Mouse (Mus musculus) right cerebral cortex, postnatal 14 days (tissue): ENCODE measurements around the gene Rpp38.
A peak's percentile ranks its signal among the peaks of the same experiment; 100 is the strongest.

Experiments
- DNase-seq: peaks from one replicate; pipeline ENCODE4 v3.0.0; 2022

Gene Rpp38

DNA sequence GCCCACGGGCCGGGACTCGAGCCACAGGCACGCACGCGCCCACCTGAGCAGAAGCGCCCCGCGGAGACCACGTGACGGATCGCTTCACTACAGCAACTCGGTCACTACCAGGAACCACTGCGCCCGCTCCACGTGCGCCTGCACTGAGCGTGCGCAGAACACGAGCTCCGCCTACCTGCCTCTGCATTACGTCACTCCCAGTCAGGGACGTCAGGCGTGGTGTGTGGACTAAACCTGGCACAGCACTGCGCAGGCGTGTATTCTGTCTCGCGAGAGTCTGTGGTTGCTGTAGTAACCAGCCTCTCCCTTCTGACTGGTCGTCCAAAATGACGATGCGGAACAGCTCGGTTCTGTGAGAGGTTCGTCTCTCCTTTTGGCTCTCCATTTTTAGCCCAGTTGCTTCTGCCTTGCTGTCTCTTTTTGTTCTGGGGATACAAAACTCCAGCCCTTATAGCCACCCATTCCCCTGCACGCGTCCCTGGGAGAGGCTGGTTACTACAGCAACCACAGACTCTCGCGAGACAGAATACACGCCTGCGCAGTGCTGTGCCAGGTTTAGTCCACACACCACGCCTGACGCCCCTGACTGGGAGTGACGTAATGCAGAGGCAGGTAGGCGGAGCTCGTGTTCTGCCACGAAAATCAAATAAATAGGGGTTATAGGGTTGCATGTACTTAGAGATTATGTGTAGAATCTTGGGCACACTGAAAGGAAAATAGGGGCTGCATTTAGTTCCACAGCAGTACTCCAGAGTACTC lies at the start of gene Rpp38:
Gene Rpp38, minus strand, starts transcription at position 160 of the 759 bp plus-strand sequence.
- DNase-seq = peak; percentile 97

DNA sequence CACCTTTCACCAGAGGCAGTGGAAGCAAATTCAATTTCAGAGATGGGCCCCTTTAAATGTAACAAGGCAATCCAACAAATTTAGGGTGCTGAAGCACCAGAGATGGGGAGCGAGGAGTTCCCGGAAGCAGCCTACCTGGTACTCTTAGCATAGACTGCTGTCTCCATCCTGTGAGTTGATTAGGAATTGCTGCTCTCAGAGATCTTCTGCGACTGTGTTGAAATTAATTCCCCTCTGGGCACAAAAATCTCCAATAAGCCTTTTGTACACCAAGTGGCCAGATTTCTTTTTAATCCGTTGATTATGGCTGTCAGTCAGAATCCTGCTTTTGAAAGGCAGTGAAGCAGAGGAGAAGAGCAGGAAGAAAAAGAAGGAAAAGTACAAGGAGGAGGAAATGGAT lies 32.7 kb upstream of the Rpp38 start:
- no peak for DNase-seq

DNA sequence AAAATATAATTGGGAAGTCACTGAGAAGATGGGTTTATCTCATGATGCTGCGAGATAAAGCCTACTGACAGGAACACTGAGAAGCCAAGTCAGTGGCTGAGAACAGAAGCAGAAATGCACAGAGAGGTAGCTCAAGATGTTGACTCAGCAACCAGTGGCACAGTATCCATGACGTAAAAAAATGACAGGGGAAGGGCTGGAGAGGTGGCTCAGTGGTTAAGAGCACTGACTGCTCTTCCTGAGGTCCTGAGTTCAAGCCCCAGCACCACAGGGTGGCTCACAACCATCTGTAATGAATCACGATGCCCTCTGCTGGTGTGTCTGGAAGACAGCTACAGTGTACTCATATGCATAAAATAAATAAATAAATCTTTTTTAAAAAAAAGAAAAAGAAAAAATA lies 28.6 kb upstream of the Rpp38 start:
- no peak for DNase-seq

DNA sequence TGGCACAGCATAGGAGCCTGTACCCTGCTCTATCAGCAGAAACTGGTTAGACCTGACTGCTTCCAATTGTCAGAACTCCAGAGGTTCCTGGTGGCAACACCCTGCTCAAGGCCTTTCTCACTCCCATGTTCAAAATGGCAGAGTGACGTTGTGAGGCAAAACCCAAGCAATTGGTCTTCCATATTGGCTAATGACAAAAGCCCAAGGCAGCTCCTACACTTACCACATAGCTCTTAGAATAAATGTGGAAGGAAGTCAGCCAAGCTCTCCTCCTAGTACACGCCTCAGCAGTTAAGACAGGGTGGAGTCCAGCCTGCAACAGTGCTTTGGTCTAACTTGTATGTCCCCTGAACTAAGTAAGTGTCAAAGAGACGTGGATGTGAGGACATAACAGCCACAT lies 25.4 kb upstream of the Rpp38 start:
- DNase-seq = no peak

DNA sequence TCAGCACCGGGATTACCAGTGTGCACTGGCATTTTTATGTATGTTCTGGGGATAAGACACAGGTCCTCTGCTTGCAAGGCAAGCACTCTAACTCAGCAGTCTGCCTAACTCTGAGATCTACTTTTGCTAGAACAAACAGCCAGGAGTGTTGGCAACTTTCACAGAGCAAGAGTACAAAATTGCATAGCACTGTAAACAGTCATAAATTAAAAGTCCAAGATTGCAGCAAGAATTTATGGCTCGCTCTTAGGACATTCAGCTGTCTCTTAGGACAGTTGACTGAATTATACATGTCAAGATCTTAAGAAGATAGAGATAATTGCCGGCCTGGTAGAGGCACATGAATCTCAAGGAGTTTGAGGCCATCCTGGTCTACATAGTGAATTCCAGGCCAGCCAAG lies 23.9 kb upstream of the Rpp38 start:
- DNase-seq = no peak

DNA sequence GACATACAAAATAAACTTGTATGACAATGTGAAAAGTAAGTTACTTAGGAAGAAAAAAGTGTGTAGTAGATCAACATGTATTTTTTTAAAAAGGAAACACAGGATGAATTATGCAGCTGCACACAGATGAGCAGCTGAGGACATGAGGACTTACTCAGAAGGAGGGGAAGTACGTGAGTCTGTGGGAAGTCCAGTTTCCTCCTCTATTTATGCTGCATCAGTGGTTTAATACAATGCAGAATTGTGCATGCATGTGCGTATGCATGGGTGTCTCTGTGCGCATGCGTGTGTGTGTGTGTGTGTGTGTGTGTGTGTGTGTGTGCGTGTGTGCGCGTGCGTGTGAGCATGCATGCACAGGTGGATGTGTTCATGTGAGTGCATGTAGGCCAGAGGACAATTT lies 23.4 kb upstream of the Rpp38 start:
- no peak for DNase-seq

DNA sequence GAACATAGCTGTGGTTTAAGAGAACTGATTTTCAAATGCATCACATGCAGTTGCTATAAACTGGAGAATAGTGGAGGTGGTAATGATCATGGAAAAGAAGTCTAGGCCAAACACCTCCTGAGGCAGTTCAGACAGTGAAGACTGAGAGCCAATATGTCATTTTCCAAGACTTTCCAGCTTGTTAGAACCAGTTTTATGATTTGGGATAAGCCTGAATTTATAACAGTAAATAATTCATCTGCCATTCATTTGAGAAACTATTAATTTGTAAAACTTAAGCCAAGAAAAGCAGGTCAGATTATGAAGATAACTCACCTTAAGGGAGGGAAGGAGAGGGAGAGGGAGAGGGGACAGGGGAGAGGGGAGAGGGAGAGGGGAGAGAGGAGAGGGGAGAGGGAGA lies 20.7 kb upstream of the Rpp38 start:
- no peak for DNase-seq

DNA sequence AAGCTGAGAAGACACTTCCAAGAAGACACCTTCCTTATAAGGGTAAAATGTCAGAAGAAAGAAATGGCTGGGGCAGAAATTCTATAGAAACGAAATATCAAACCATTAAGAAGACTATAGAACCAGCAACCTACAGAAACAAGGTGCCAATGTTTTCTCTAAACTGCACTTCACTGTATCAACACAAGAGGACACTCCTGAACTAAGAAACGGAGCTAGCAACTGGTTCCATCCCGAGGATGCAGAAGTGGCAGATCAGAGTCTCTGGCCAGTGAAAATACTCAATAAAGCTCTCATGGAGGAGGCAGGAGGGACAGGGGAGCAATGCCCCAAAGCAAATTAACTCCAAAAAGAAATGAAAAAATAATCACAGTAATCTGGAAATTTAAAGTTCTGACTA lies 16.5 kb upstream of the Rpp38 start:
- no peak for DNase-seq

DNA sequence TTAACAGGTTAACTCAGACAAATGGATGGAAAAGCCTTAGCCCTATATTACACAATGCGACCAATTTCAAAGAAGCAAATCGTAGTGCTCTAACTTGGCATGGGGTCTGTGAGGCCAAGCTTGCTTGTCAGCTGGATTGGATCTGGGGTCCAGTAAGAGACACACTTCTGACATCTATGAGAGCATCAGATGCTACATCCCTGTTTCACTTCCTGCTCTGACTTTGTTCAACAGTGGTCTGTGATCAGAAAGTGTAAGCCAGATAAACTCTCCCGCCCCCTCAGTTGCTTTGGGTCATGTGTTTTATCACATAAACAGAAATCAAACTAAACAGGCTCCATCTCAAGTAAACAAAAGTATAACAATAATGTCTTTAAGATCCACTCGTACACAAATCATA lies 16.0 kb upstream of the Rpp38 start:
- DNase-seq = no peak

DNA sequence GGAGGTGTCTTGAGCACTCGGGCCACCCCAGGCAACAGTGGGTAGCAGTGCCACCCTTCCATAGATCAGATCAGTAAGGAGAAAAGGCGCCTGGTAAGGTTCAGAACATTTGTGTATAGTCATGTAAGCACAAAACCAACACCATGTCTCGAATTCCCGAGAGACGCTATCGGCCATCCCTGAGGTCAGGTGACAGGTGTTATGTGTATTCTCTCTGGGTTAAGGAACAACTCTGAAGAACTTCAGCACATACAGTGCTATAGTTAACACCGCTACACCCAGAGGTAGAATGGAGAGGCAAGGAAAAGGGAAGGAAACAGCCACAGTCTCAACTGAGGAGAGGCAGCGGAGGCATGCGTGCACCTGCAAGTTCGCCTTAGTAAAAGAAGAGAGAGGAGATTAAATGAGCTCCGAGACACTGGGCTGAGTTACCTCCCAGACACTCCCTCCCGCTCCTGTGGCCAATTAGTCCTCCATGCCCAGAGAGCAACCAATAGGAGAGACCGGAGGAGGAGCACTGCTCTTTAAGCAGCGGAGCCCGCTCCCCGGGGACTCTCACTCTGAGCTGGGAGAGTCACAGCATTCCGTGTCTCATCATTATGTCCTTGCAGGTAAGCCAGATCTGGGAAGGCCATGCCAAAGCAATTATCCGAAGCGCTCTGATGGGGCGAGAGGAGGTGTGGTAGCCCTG lies 3.3 kb upstream of the Rpp38 start, which contains the start of gene Acbd7:
Gene Acbd7, plus strand, starts transcription at position 558 of the 691 bp plus-strand sequence.
- peak; percentile 65 for DNase-seq

DNA sequence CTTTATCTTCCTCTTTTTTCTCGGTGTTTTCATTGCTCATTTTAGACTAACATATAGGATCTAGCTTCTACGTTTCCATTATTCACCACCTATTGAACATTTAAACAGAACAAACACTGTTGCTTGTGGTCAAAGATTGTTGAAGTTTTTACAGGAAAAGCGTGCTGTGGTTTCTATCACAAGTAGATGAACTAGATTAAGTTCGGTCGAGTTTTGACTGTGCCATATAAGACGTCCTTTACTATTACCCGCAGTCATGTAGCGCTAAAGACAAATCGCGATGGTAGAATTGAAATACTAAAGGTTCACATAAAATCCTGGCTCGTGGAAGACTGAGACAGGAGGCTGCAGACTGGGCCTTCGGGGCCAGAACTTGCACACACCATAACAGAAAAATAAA lies 1.3 kb upstream of the Rpp38 start:
- no peak for DNase-seq

DNA sequence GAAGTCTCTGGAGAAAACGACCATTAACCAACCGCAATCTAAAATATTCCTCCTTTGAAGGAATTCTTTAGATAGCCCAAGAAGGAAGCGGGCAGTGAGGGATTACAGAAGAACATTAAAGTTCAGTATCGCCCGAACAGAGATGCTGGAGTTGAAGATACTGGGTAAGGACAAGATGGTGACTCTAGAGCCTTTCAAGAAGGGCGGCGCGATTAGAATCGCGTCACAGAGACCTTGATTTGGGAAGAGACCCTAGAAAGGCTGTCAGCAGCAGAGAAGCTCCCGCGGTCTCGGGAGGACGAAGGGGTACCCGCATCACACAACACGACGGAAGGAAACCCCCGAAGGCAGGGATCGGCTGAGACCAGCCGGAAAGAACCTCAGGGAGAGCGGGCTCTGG lies 387 bp downstream of the Rpp38 start:
- DNase-seq = no peak

DNA sequence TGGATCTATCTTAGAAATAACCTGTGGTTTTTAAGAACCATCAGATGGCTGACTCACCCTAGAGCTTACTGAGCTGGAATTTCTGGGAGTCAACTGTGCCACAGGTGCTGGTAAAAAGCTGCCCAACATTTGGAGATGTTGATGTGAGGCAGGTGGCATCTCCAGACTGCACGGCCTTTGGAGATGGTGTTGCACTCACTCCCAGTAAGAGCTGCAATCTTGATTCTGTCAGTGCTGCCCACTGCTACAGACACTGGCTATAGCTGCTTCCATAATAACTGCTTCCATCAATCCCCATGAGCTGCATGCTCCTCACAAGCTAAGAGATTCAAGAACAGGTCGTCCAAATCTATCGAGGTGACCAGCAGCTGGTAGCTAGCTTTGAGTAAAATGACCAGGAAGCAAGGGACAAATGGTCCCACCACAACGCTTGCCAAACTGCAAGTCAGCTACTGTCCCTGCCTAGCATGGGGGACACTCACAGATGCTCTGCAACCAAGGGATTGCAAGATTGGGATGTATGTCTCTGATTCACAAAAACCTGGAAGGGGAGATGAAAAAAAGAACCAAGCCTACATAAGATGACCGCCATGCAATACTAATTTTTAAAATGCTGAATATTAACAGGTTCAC lies 1.3 kb downstream of the Rpp38 start:
- DNase-seq = no peak

DNA sequence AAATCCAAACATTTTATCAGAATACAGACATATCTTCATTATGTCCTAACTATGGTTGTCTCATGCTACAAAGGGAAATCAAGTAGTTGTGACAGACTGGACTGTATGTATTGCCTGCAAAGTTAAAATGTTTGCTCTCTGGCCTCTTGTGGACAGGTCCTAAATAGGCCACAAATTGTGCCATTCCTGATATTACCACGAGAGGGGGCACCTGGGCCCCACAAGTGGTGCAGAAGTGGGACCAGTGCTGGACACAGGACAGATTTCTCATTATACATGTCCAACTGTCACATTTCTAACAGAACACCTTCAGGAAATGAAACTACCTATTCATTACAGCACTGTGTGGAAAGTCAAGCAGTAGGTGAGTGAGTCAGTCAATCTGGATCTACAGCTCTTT lies 5.1 kb downstream of the Rpp38 start:
- peak; percentile 38 for DNase-seq

DNA sequence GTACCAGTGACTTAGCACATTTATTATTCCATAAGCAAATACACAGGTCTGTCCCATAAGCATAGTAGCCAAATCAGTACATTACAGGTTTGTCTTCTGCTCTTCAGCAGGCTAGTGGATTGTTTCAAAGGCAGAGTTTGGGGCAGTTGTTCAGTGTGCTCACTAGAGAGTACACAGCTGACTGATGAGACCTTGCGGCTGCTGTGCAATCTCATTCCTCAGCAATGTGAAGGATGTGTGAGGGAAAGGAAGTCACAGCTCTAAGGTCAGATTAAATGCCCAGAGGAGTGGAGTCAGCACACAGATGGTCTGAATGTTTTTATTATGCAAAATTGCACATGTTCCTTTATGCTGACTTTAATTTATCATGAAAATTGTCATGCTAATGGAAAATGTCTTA lies 5.9 kb downstream of the Rpp38 start:
- no peak for DNase-seq

DNA sequence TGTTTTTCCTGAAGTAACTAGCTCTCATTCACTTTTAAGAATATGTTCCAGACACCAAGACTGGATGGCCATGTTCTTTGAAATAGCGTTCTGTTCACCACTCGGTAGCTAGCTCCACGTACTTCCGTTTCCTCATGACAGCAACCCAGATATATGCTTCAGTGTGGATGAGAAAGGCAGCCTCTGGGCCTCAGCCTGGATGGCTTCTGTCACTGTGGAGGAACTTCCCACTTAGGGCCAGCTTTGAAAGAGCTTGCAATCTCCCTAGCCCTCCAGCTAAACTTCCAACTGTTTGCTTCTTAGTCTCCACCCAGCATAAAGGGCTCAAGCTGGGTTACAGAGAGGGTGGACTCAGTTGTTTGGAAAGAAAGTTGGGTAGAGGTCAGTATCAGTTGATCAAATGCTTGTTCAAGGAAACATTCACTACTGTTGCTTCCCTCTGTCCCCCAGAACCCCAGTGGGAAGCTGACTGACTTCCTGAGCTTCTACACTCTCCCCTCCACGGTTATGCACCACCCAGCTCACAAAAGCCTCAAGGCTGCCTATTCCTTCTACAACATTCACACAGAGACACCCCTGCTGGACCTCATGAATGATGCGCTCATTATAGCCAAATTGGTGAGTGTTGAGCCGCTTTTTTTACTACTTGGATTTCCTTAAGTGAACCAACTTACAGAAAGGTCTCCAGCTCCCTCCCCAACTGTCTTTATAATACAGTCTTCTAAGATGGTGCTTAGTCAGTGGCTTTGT lies 7.9 kb downstream of the Rpp38 start:
- no peak for DNase-seq

DNA sequence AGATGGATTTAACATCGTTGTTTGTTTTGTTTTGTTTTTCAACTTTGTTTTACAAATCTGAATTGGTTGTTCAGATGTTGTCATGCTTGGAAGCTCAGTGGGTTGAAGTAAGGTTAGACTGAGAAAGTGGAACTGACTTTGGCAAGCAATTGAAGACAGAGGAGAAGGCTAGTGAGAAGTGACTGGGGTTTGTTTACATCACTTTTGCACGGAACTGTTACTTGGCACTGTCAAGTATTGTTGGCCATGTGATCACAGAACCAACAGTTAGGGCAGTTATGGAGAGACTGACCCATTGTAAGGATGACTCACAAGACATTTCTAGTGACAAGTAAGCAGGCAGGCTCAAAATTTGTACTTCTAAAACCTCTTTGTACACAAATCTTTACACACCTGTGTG lies 9.3 kb downstream of the Rpp38 start:
- DNase-seq = no peak

DNA sequence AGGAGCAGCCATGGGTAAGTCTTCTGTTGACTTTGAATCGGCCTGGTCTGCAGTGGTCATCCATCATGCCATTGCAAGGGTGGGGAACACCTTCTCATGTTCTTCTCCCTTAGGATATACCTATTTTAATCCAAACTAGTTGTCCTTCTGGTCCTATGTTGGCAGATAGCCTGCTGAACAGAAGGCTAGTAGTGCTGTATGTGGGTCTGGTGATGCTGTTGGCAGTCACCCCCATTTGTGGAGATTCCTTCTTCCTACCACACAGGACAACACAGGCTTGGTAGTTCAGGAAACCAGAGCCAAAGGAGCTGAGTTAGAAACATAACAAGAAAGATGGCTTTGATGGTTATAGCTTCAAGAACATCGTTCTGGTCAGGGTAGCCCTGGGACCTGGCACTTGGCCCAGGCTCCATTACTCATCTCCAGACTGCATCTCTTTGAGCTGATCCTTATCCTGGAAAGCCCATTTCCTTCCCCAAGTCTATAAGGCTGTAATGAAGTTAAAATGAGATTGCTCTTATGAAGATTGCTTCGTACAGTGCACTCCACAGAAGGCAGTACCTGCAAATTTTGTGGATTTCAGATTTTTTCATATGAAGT lies 26.9 kb downstream of the Rpp38 start:
- no peak for DNase-seq

DNA sequence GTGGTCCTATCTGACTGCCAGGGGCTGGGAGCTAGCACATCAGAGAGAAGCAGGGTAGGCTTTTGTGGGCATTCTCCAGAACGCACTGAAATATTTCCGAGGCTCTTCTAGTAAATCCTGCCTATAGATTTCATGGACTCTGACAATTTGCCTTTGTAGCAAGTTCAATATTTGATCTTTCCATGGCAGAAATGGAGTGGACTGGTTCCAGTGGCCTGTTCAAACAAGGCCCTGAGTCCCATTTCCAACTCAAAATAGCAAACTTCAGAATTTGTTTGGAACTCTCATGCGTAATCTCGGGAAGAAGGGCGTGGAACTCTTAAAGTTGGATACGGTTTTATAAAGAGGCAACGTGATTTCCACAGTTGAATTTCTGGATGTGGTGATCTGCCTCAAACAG lies 36.6 kb downstream of the Rpp38 start:
- DNase-seq = no peak

DNA sequence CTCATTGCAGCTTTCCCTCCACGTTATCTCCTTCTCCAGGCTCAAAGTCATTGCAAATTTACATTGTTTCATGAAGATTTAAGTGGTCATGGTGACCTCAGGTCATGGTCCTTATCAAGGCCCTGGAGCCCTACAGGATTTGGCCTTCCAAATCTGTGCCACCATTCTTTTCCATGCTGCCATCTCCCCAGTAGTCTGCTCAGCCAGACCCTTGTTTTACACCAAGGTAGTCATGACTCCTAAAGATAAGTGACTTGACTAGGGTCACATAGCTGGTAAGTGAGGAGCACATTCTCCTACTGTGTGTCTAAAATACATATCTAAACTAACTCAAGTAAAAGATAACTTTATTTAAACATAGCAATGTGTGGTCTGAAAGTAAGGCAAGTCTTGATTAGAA lies 40.3 kb downstream of the Rpp38 start:
- no peak for DNase-seq

DNA sequence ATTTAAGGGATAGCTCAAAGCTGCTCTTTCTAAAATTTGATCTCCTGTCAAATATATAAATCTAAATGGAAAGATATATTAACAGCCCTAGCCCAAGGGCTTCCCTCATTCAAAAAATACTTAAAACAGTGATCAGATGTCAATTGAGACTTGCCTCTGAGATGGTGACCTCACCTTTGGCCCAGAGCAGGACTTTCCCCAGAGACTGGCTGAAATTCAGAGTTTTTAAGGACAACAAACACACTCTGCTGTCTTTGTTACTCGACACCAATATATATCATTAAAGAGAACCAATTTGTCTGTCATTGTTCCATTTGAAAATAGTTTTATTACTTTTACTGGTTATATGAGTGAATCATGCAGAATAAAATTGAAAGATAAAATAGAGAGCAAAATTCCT lies 42.9 kb downstream of the Rpp38 start:
- DNase-seq = no peak

DNA sequence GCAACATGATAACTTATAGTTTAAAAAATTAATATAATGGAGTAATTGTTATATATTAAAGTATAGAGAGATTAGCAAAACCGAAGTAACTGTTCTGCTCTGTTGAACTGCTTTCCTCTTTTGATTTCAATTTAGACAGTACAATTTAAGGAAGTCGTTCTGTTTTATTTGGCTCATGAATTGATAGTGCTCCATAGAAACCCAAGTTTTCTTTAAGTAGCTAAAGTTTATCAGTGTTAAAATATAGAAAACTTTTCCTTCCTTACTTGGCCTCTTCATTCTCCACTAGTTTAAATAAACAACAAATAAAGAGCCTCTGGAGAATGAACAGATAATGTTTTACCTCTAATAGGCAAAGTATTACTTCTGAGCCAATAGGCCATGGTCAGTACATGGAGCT lies 46.2 kb downstream of the Rpp38 start:
- DNase-seq = no peak

DNA sequence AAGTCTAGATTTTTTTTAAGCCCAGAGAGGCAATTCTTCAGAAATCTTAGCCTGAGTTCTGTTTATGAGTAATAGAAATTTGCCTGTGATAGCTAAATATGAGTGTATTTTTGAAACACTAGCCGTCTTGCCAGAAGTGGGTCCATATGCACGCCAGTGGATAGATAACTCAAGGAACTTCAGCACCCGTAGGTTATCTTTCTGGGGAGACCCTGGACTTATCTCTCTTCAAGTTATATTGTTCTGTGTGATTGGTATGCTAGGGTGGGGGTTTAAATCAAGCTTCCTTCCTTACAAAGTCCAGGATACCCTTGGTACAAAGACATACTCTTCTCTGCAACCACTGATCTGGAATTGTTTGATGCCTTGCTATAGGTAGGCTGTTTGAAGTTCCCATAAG lies 46.7 kb downstream of the Rpp38 start:
- no peak for DNase-seq
